Mouse (Mus musculus) heart, embryonic 16.5 days (tissue): Measurements from ENCODE around the gene Adcy5. TPM values are rescaled to one million over a fixed set of nuclear protein-coding genes. Genes with fewer than 3 reads are reported as not detected.

Experiments used
- ATAC-seq: fragments of 200-750 bp; cut with Nextera tagmentation; replicated peaks from 2 replicates; pipeline ENCODE4 v1.8.0; 2017; ENCODE audit warnings: moderate number of reproducible peaks; ENCODE audit not compliant: insufficient read depth, low FRiP score; ENCODE audit errors: extremely low read depth
- H3K27ac ChIP-seq: fragments of 300-500 bp; sonication (generic); 2 replicates; pipeline ENCODE4 v1.5.1; 2014; ENCODE audit warnings: mild to moderate bottlenecking, low read length, control low read depth, moderate library complexity
- H3K27me3 ChIP-seq: fragments of 300-500 bp; sonication (generic); 2 replicates; pipeline ENCODE4 v1.6.1; 2014; ENCODE audit warnings: low read length, mixed read lengths; ENCODE audit not compliant: control insufficient read depth, insufficient read depth
- H3K36me3 ChIP-seq: fragments of 300-500 bp; sonication (generic); 2 replicates; pipeline ENCODE4 v1.6.1; 2014; ENCODE audit not compliant: control insufficient read depth, insufficient read depth
- H3K4me1 ChIP-seq: fragments of 300-500 bp; sonication (generic); 2 replicates; pipeline ENCODE4 v1.6.1; 2014; ENCODE audit warnings: low read length, mixed read lengths; ENCODE audit not compliant: control insufficient read depth, insufficient read depth
- H3K4me2 ChIP-seq: fragments of 300-500 bp; sonication (generic); 2 replicates; pipeline ENCODE4 v1.6.1; 2014; ENCODE audit warnings: low read depth, mild to moderate bottlenecking, control low read depth, low read length
- H3K4me3 ChIP-seq: fragments of 300-500 bp; sonication (generic); 2 replicates; pipeline ENCODE4 v1.5.1; 2014; ENCODE audit warnings: mild to moderate bottlenecking, control low read depth, low read length
- H3K9ac ChIP-seq: fragments of 300-500 bp; sonication (generic); 2 replicates; pipeline ENCODE4 v1.6.1; 2014; ENCODE audit warnings: low read length, control low read depth
- H3K9me3 ChIP-seq: fragments of 300-500 bp; sonication (generic); replicated peaks from 2 replicates; pipeline ENCODE4 v1.6.1; 2016; ENCODE audit warnings: low read length; ENCODE audit not compliant: control insufficient read depth
- WGBS: fragments of 180-500 bp; shearing (Covaris S2); extraction: QIAGEN DNeasy Blood & Tissue Kit; methylation state at CpG from one replicate; pipeline ENCODE4 v1.1.7; 2014; 5-methylcytosine and 5-hydroxymethylcytosine counted together
- polyA plus RNA-seq: library from polyadenylated mRNA; unstranded; fragments of >200 nt; fragmentation: Nextera tagmentation; extraction: Ambion mirVana; gene quantifications from 2 replicates; pipeline ENCODE4 v1.2.1, GENCODE M21; 2015

The Adcy5 gene
- polyA plus RNA-seq, 1 experiment from 2014 or later, result 9.2 TPM

DNA sequence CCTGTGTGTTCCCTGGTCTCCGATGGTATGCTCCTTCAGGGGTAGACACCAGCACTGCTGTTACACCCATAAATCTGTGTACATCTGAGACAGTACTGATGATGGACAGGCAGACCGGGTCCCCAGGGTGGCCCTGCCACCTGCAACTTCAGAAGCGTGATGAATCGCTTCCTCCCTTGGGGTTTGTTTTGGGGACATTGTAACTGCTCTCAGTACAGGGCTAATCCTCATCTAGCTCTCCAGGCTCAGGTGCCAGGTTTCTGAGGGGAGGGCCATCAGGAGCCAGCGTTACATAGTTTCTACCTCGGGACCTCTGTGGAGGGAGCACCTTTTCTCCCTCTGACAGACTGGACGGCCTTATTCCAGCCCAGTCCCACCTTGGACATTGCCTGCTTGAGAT, 36.1 kb downstream of the Adcy5 start:
- 75% methylated on average over 7 of the region's 7 CpGs for WGBS
- Histone ChIP-seq H3K36me3 (no peaks in the 10 kb centered on the region), H3K27me3 (no peaks in the 10 kb centered on the region), H3K9ac (no peak overlapping the region), H3K4me2 (no peak overlapping the region), H3K9me3 (no peaks in the 10 kb centered on the region), H3K4me1 (peaks cover 24% of the 10 kb centered on the region), H3K27ac (no peak overlapping the region), H3K4me3 (no peak overlapping the region)
- ATAC-seq, result no peak

- Histone ChIP-seq H3K36me3 (no peaks in the 10 kb centered on the region), H3K9ac (no peak overlapping the region), H3K27me3 (no peaks in the 10 kb centered on the region), H3K9me3 (no peaks in the 10 kb centered on the region), H3K27ac (no peak overlapping the region), H3K4me2 (no peak overlapping the region), H3K4me3 (no peak overlapping the region), H3K4me1 (peaks cover 24% of the 10 kb centered on the region)
- no peak for ATAC-seq
- WGBS, result 70% methylated on average over 7 of the region's 7 CpGs
These were observed 36.6 kb downstream of the Adcy5 start for GRCm38 (mm10) chr16:35191271-35191670.

- Histone ChIP-seq H3K36me3 (no peaks in the 10 kb centered on the region), H3K9ac (no peak overlapping the region), H3K4me2 (no peak overlapping the region), H3K4me3 (no peak overlapping the region), H3K4me1 (peaks cover 24% of the 10 kb centered on the region), H3K27ac (peak overlapping the region; percentile 71), H3K9me3 (no peaks in the 10 kb centered on the region), H3K27me3 (no peaks in the 10 kb centered on the region)
- ATAC-seq, result no peak
- WGBS, result 81% methylated on average over 4 of the region's 4 CpGs
These were observed 37.8 kb downstream of the Adcy5 start for GRCm38 (mm10) chr16:35192471-35192870.

- Histone ChIP-seq H3K9ac (no peak overlapping the region), H3K4me3 (no peak overlapping the region), H3K4me2 (no peak overlapping the region), H3K27ac (peak overlapping the region; percentile 71), H3K9me3 (no peaks in the 10 kb centered on the region), H3K36me3 (no peaks in the 10 kb centered on the region), H3K4me1 (peaks cover 24% of the 10 kb centered on the region), H3K27me3 (no peaks in the 10 kb centered on the region)
- peak; percentile 29 for ATAC-seq
- 31% methylated on average over 3 of the region's 3 CpGs for WGBS
These were observed 38.7 kb downstream of the Adcy5 start for GRCm38 (mm10) chr16:35193357-35193756.

GRCm38 (mm10) chr16:35199721-35200431, 45.2 kb downstream of the Adcy5 start:
- H3K36me3 ChIP-seq, result no peaks in the 10 kb centered on the region
- H3K4me1 ChIP-seq, result peaks cover 36% of the 10 kb centered on the region
- no peak overlapping the region for H3K4me3 ChIP-seq
- ATAC-seq, result peak; percentile 49
- H3K9me3 ChIP-seq, result no peaks in the 10 kb centered on the region
- no peaks in the 10 kb centered on the region for H3K27me3 ChIP-seq
- H3K27ac ChIP-seq, result peak overlapping the region; percentile 93
- 50% methylated on average over 6 of the region's 6 CpGs for WGBS
- H3K4me2 ChIP-seq, result no peak overlapping the region
- peak overlapping the region; percentile 23 for H3K9ac ChIP-seq

DNA sequence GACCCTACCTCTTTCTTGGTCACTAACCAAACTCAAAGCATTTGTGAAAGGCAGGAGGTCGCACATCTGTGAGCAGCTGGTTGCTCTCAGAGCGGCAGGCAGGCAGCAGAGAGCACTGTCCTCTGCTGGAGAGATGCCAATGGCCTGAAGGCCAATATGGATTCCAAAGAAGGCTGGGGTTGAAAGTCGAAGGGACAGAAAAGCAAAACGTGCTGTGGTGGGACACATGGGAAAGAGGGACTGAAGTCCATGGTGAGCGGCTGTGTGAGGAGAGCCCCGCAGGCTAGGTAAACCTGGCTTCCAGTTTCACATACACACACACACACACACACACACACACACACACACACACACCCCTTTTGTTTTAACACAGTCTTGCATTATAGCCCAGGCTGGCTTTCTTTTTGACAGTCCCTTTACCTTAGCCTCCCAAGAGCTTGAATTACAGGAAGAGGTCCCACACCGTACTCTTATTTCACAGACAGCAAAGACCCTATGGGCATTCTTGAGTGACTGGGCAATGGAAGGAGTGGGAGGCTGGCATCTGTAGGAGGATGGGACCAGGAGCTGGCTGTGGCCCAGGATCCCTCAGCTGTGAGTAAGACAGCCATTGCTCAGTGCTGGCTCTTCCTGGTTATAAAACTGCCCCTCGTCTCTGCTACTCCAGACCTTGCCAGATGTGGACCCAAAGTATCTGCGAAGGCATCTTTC, 45.9 kb downstream of the Adcy5 start:
- Histone ChIP-seq H3K27ac (peak overlapping the region; percentile 93), H3K4me3 (no peak overlapping the region), H3K4me1 (peaks cover 37% of the 10 kb centered on the region), H3K36me3 (no peaks in the 10 kb centered on the region), H3K27me3 (no peaks in the 10 kb centered on the region), H3K4me2 (no peak overlapping the region), H3K9me3 (no peaks in the 10 kb centered on the region), H3K9ac (no peak overlapping the region)
- no peak for ATAC-seq
- 53% methylated on average over 9 of the region's 9 CpGs for WGBS

DNA sequence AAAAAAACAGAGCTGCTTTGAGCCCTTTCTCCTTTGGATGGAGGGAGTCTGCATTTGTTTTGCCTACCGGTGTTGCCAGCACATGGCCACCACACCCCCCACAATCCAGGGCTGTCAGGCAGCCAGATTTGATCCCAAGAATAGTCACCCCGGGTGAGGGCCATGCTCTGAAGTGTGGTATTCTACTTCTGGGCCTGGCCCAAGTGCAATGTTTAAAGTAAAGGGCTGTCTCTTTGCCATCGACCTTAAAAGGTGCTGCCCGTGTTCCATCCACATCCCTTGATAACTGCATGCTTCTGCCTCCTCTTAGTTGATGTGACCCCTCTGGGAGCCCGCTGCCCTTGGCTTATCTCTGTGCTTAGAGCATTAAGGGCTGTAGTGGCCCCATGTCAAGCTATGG, 46.6 kb downstream of the Adcy5 start:
- Histone ChIP-seq H3K4me2 (no peak overlapping the region), H3K27me3 (no peaks in the 10 kb centered on the region), H3K4me1 (peaks cover 43% of the 10 kb centered on the region), H3K27ac (peak overlapping the region; percentile 93), H3K4me3 (no peak overlapping the region), H3K9ac (no peak overlapping the region), H3K9me3 (no peaks in the 10 kb centered on the region), H3K36me3 (no peaks in the 10 kb centered on the region)
- ATAC-seq, result peak; percentile 82
- 41% methylated on average over 5 of the region's 5 CpGs for WGBS

DNA sequence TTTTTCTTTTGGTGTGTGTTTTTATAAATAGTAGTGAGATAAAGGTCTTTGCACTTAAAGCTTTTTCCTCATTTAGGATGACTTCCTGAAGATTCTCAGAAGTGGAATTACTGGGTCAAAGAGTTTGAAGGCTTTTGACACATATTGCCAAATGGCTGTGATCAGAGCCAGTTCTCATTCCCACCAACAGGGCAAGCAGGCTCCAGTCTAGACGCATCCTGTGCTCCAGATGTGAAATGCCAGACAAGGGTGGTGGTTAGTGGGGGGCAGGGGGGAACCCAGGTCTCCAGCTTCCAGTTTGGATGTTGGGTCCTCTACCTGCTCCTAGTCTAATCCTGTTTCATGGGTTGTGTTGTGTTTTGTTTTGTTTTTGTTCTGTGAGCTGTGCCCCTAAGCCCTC, 48.8 kb downstream of the Adcy5 start:
- Histone ChIP-seq H3K4me3 (no peak overlapping the region), H3K27ac (no peak overlapping the region), H3K27me3 (no peaks in the 10 kb centered on the region), H3K9me3 (no peaks in the 10 kb centered on the region), H3K9ac (no peak overlapping the region), H3K4me1 (peaks cover 55% of the 10 kb centered on the region), H3K4me2 (no peak overlapping the region), H3K36me3 (no peaks in the 10 kb centered on the region)
- WGBS, result 65% methylated on average over 1 of the region's 1 CpGs
- ATAC-seq, result no peak

DNA sequence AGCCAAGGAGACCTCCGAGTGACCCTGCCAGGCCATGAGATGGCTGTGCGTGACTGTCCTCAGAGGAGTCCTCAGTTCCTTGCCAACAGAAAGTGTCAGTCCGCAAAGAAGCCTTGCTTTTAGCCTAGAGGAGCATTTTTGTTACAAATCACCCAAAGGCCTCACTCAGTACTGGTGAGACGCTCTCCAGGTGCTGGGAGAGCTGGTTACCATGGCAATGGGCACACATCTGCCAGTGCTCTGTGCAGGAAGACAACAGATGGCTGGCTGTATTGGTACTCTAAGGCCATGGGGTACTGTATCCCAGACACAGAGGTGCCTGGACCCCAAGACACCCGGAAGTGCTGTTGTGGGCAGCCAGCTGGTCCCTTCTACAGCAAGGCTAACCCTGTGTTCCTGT, 51.0 kb downstream of the Adcy5 start:
- no peak overlapping the region for H3K4me2 ChIP-seq
- no peak overlapping the region for H3K4me3 ChIP-seq
- H3K4me1 ChIP-seq, result peaks cover 58% of the 10 kb centered on the region
- H3K27me3 ChIP-seq, result no peaks in the 10 kb centered on the region
- H3K9me3 ChIP-seq, result no peaks in the 10 kb centered on the region
- no peak for ATAC-seq
- 74% methylated on average over 5 of the region's 5 CpGs for WGBS
- no peak overlapping the region for H3K9ac ChIP-seq
- H3K36me3 ChIP-seq, result no peaks in the 10 kb centered on the region
- H3K27ac ChIP-seq, result no peak overlapping the region; the same call in 1 of the 2 replicates
